Mouse (Mus musculus) left cerebral cortex, adult 8-10 months (tissue): Measurements from ENCODE around the gene Plcb2. TPM values are rescaled to one million over a fixed set of nuclear protein-coding genes. Genes with fewer than 3 reads are reported as not detected.

ENCODE experiments used
- DNase-seq, 2 experiments: peaks; one replicate each; pipeline ENCODE4 v3.0.0; 2022; ENCODE audit warnings: low spot score in 2 of 2
- total RNA-seq, 4 experiments: library from RNA; stranded (reverse); gene quantifications; 2 replicates each; pipeline ENCODE4 v1.2.4; 2022

The Plcb2 gene
- 1 to 10 TPM; 2.9 to 5.7 (median 4.3) TPM for total RNA-seq

GRCm38 (mm10) chr2:118728337-118728736 is at the start of gene Plcb2:
Gene Plcb2 (minus strand): TSS chr2:118728438.
- no peak for DNase-seq

- no peak for DNase-seq
Measured at GRCm38 (mm10) chr2:118776295-118776694, 48.1 kb upstream of the Plcb2 start.

GRCm38 (mm10) chr2:118775846-118776245 is 47.6 kb upstream of the Plcb2 start:
- DNase-seq: peak; percentile 29 to 87

- DNase-seq: no peak
Measured at GRCm38 (mm10) chr2:118775396-118775795, 47.2 kb upstream of the Plcb2 start.

- DNase-seq: no peak
Measured at GRCm38 (mm10) chr2:118774536-118774935, 46.3 kb upstream of the Plcb2 start.

DNA sequence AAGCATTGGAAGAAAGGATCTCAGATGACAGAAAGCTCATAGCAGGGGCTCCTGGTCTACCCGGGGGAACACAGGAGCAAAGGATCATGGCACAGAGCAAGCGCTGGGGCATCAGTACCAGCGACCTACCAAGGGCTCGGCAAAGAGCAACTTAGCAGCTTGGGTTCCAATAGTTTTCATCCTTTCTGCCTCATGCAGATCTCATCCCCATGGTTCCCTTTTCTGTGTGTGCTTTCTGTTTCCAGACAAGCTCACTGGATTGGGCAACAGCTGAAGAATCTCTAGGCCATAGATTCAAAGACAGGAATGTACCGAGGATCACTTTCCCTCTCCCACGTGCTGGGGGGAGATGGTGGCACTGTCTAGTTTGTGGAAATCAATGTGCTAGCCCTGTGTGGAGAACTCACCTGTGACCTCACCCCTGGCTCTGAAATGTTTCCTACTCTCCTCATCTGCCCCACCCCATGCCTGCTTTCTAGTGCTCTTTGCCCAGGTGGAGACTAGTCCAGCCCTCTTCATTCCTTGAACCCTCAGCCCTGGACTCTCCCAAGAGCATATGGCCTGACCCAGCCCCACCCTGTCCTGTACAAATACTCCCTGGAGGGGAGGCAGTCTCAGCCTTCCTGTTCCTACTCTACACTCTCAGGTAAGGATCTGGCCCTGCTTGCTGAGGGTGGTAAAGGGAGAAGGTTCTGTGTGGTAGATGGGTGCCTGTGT is 44.1 kb upstream of the Plcb2 start, which contains the start of gene Phgr1:
Gene Phgr1, plus strand, starts transcription at position 612 of the 717 bp plus-strand sequence.
- DNase-seq: no peak

DNA sequence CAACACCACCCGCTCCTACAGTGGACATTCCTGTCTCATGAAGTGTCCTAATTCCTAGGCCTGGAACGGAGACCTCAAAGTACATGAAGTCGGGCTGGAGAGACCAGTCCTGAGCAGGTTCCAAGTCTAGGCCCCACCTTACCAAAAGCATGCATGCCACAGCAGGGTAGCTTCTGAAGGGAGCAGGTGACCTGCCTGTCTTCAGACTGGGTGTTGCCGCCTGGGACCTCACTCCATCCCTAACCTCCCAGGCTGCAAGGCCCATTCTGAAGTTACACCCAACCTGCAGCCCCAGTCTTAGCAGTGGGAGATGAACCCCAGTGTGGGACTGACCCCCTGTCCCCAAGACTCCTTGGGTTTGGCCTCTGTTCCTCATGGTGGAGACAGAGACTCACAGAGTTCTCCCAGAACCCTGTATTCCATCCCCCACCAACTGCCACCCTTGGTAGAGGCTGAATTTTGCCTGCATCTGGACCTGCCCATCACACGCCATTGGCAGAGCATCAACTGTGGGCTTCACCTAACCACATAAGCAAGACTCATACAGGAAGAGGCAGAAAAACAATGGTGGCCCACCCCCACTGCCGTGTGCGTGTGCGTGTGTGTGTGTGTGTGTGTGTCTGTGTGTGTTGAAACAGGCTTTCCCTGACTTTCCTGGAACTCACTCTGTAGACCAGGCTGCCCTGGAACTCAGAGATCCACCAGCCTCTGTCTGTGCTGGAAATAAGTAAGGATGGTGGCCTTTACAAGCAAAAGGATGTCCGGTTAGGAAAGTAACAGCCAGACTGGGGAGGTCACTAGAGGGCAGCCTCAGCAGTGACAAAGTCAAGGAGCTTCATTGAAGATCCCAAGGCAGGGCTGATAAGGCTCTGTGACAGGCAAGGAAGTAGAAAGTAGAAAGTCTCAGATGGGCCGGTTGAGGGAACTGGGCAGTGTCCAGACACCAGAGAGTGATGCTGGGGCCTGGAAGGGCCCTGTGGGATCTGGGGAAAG is 38.1 kb upstream of the Plcb2 start:
- no peak for DNase-seq

- no peak for DNase-seq
Measured at GRCm38 (mm10) chr2:118764875-118765274, 36.6 kb upstream of the Plcb2 start.

DNA sequence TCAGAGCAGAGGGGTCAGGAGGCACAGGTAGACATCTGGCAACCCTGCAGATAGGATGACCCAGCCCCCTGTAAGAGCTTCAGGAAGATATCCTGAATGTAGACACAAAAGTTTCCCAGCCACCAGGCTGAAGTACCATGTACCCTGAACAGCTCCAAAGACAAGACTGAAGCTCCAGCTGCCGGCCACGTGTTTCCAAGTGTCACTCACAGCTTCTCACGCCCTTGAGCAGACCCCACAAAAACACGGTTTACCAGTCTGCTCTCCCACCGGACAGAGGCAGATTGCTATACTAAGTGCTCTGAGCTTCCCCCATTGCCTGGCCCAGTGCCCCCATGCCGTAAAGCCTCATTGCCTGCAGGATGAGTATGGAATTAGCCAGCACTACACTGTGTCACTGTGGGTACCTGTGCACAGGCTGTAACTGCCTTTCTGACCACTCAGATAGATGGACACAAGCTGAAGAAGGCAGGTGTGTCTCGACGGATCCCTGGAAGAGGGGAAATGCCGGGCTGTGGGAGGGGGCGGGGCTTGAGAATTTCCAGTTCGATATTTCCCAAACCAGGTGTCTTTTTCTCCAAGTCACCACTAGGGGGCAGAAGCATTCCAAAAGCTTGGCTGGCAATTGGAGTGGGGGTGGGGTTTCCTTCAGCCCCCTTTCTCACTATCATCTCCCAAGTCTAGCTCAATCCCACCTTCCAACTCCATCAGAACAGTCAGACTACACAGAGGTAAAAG is 36.0 kb upstream of the Plcb2 start:
- no peak for DNase-seq

DNA sequence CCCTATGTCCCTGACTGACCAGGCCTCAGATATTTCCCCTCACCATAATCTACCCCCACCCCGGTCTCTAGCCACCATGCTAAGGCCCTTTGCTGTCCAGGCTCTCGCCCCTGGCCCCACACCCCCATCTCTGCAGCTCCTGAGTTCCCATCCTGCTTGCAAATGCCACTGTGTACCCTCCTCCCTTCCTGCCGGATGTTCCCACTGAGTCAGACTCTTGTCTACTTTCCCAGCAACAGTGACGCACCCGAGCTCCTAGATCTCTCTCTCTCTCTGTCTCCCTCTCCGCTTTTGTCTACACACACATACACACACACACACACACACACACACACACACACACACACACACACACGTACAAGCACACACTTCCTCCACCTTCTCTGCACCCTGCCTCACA is 35.2 kb upstream of the Plcb2 start:
- no peak for DNase-seq

- no peak for DNase-seq
Measured at GRCm38 (mm10) chr2:118762784-118763148, 34.5 kb upstream of the Plcb2 start.

- DNase-seq: peak; percentile 77 to 84
Measured at GRCm38 (mm10) chr2:118761906-118762783, 33.9 kb upstream of the Plcb2 start, which contains the start of gene Ccdc9b. Gene Ccdc9b (minus strand): TSS chr2:118762661.

GRCm38 (mm10) chr2:118761358-118761757 is 33.1 kb upstream of the Plcb2 start:
- no peak for DNase-seq

- no peak for DNase-seq
Measured at GRCm38 (mm10) chr2:118760311-118761025, 32.2 kb upstream of the Plcb2 start.

GRCm38 (mm10) chr2:118759828-118760227 is 31.6 kb upstream of the Plcb2 start:
- DNase-seq: no peak

DNA sequence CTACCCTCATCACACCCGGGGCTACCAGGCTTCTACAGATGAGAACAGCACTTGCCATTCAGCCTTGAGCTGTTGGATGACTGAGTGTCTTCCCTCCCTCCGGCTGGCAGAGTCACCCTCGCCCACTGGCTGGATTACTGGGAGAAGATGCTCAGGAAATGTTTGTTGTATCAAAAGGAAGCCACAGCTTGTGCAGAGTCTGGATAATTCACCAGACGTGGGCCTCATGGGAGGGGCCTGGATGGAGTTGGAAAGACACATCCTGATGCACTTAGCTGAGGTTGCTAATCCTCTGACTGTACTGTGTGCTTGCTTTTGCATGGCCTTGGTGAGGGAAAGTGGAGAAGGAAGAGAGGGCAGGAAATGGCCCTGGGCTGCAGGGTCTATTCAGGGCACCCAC is 27.9 kb upstream of the Plcb2 start:
- DNase-seq: no peak

DNA sequence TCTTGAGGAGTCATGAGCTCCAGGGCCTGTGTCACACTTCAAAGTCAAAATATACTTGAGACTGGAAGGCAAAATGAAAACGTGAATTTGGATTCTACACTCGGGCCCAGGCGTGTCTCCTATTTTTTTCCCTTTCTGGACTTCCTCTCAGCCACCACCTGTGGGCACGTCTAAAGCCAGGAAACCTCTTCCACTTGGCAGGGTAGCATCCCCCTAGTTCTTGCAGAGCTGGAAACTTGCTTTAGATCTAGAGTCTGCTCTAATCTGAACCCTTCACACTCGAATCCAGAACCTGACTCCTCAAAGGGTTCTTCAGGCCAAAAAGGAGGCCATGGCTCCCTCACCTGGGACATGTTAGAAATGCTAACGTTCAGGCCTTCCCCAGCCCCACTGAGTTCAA is 27.2 kb upstream of the Plcb2 start:
- DNase-seq: no peak

GRCm38 (mm10) chr2:118754143-118754542 is 25.9 kb upstream of the Plcb2 start:
- no peak for DNase-seq

DNA sequence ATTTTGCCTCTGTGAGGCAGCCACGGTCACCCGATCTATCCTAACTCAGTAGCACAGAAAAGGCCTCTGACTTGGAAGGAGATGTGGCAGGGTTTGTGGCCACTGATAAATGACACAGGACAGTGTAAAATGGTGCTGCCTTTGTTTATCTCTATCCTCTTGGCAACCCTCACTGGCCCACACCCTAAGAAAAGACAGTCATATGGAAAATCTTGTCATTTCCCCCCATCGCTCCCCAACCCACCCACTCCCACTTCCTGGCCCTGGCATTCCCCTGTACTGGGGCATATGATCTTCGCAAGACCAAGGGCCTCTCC is 24.5 kb upstream of the Plcb2 start:
- no peak for DNase-seq
